Mouse (Mus musculus) limb, embryonic 11.5 days (tissue): ENCODE measurements around the gene Maco1. TPM values are rescaled to one million over a fixed set of nuclear protein-coding genes. Genes with fewer than 3 reads are reported as not detected.
"Not testable (repeated sequence)": the region's sequence is repeated elsewhere in the genome, so short reads cannot be mapped to it uniquely, and the experiment has no call there.

Source experiments
- ATAC-seq: fragments of 200-750 bp; cut with Nextera tagmentation; 2 replicates; pipeline ENCODE4 v1.8.0; 2017; ENCODE audit warnings: low read depth; ENCODE audit not compliant: insufficient number of reproducible peaks, low FRiP score, low TSS enrichment
- DNase-seq: peaks from one replicate; pipeline ENCODE4 v3.0.0-alpha.2; 2015; ENCODE audit warnings: low spot score
- H3K27ac ChIP-seq: fragments of 300-500 bp; sonication (generic); replicated peaks from 2 replicates; pipeline ENCODE4 v1.5.1; 2014; ENCODE audit warnings: low read depth, mild to moderate bottlenecking, low read length
- H3K27me3 ChIP-seq: fragments of 300-500 bp; sonication (generic); 2 replicates; pipeline ENCODE4 v1.6.1; 2014; ENCODE audit warnings: mild to moderate bottlenecking, low read length, mixed read lengths; ENCODE audit not compliant: control insufficient read depth, insufficient read depth
- H3K36me3 ChIP-seq: fragments of 300-500 bp; sonication (generic); 2 replicates; pipeline ENCODE4 v1.6.1; 2014; ENCODE audit warnings: mild to moderate bottlenecking, low read length, moderate library complexity, mixed read lengths; ENCODE audit not compliant: control insufficient read depth, insufficient read depth
- H3K4me1 ChIP-seq: fragments of 300-500 bp; sonication (generic); 2 replicates; pipeline ENCODE4 v1.6.1; 2014; ENCODE audit warnings: low read length, mixed read lengths; ENCODE audit not compliant: control insufficient read depth, insufficient read depth
- H3K4me2 ChIP-seq: fragments of 300-500 bp; sonication (generic); 2 replicates; pipeline ENCODE4 v1.6.1; 2014; ENCODE audit warnings: low read depth, mild to moderate bottlenecking, moderate library complexity; ENCODE audit not compliant: severe bottlenecking
- H3K4me3 ChIP-seq: fragments of 300-500 bp; sonication (generic); 2 replicates; pipeline ENCODE4 v1.5.1; 2014; ENCODE audit warnings: low read depth, low read length
- H3K9ac ChIP-seq: fragments of 300-500 bp; sonication (generic); 2 replicates; pipeline ENCODE4 v1.6.1; 2014; ENCODE audit warnings: mild to moderate bottlenecking, low read length
- H3K9me3 ChIP-seq: fragments of 300-500 bp; sonication (generic); 2 replicates; pipeline ENCODE4 v1.6.1; 2016; ENCODE audit warnings: low read length; ENCODE audit not compliant: control insufficient read depth
- WGBS: fragments of 180-500 bp; shearing (Covaris S2); extraction: QIAGEN DNeasy Blood & Tissue Kit; methylation state at CpG from one replicate; pipeline ENCODE4 v1.1.7; 2014; 5-methylcytosine and 5-hydroxymethylcytosine counted together
- polyA plus RNA-seq: library from polyadenylated mRNA; unstranded; fragments of >200 nt; fragmentation: Nextera tagmentation; extraction: Ambion mirVana; gene quantifications from 2 replicates; pipeline ENCODE4 v1.2.1, GENCODE M21; 2014

The Maco1 gene
- polyA plus RNA-seq, 1 experiment from 2014 or later: 45.4 TPM

DNA sequence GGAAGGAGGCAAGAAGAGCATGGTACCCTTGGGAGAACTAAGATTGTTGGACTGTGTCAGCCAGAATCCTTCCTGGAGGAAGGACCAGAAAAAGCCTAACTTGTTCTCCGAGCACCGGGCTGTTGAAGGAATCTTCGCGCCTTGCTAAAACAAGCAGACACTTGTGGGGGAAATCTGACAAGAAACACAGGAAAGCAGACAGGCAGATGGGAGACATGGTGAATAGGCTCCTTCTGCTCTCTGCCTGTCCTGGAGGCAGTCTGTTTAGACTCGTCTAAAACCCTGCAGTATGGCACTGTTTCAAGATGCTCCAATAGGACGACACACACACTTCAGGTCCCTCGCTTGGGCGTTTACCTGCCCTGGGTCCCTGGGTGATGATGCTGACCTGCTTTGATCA, 53.0 kb downstream of the Maco1 start:
- Histone ChIP-seq H3K36me3 (peaks cover 18% of the 10 kb centered on the region), H3K4me2 (no peak overlapping the region), H3K27ac (no peak overlapping the region), H3K27me3 (no peaks in the 10 kb centered on the region), H3K4me1 (no peaks in the 10 kb centered on the region), H3K9me3 (no peaks in the 10 kb centered on the region), H3K4me3 (no peak overlapping the region), H3K9ac (no peak overlapping the region)
- ATAC-seq (no peak), DNase-seq (no peak)
- 76% methylated on average over 8 of the region's 8 CpGs for WGBS

- no peak overlapping the region for H3K4me2 ChIP-seq
- peaks cover 13% of the 10 kb centered on the region for H3K36me3 ChIP-seq
- H3K27me3 ChIP-seq: no peaks in the 10 kb centered on the region
- no peaks in the 10 kb centered on the region for H3K9me3 ChIP-seq
- ATAC-seq (no peak), DNase-seq (peak; percentile 89)
- no peaks in the 10 kb centered on the region for H3K4me1 ChIP-seq
- no peak overlapping the region for H3K4me3 ChIP-seq
- H3K9ac ChIP-seq: no peak overlapping the region
- no peak overlapping the region for H3K27ac ChIP-seq
- 10% methylated on average over 4 of the region's 4 CpGs for WGBS
Observed at GRCm38 (mm10) chr4:134799272-134799671, 53.9 kb downstream of the Maco1 start.

GRCm38 (mm10) chr4:134798861-134799260, 54.3 kb downstream of the Maco1 start:
- Histone ChIP-seq H3K4me2 (no peak overlapping the region), H3K4me3 (no peak overlapping the region), H3K27ac (no peak overlapping the region), H3K36me3 (peaks cover 12% of the 10 kb centered on the region), H3K9ac (no peak overlapping the region), H3K4me1 (no peaks in the 10 kb centered on the region), H3K9me3 (no peaks in the 10 kb centered on the region), H3K27me3 (no peaks in the 10 kb centered on the region)
- no peak for ATAC-seq
- WGBS: 51% methylated on average over 3 of the region's 3 CpGs
- no peak for DNase-seq

DNA sequence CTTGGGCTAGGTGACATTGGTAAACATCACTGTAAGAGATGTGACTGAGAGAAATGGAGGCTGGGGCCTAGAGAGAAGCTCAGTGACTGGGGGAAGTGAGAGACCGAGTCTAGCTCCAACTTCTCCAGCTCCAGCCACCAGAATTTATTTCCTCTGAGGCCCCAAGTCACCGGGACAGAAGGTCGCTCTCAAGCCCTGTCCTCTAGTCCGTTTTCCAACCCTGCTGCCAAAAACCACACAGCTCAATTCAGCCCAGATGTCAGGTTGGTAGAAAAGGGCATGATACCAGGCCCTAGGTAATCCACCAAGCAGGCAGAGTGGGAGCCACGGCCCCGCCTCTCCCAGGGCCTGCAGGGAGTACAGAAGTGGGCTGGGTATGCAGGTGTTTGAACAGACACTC, 55.5 kb downstream of the Maco1 start:
- no peak for ATAC-seq
- H3K36me3 ChIP-seq: peaks cover 7% of the 10 kb centered on the region
- 74% methylated on average over 6 of the region's 6 CpGs for WGBS
- no peak overlapping the region for H3K9ac ChIP-seq
- H3K27me3 ChIP-seq: no peaks in the 10 kb centered on the region
- DNase-seq: no peak
- H3K4me3 ChIP-seq: no peak overlapping the region
- no peaks in the 10 kb centered on the region for H3K4me1 ChIP-seq
- H3K9me3 ChIP-seq: no peaks in the 10 kb centered on the region
- no peak overlapping the region for H3K27ac ChIP-seq
- H3K4me2 ChIP-seq: no peak overlapping the region

DNA sequence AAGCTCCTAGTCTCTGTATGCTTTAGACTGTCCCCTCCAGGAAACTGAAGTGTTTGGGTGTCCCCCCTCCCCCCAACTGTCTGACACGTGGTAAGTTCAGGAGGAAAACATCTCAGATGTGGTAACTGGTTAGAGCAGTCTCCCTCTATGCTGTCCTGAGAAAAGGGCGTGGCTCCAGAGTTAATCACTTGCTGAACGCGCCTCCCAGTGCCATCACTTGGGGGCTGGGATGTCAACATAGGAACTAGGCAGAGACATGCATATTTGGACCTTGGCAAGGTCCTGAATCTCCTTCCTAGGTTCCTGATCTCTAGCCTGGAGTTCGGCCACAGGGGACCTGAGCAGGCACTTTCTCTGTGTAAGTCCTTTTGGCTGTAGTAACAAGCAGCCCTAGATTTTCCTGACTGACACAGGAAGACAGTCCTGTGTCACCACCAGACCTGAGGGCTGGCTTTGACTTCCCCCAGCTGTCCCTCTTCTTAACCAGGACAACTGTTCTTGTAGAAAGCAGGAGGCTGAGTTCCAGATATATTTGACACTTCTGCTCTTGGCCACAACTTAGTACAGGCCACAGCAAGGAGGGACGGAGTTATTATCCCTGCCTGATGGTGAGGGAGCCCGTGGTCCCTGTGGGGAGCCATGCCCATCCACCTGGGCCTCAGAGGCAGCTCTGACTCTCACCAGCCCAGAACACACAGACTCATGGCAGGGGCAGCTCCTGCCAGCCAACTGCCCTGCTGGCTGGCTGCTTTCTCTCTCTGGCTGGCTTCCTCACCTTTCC, 56.4 kb downstream of the Maco1 start:
- peaks cover 3% of the 10 kb centered on the region for H3K36me3 ChIP-seq
- no peak overlapping the region for H3K4me2 ChIP-seq
- WGBS: 21% methylated on average over 7 of the region's 7 CpGs
- H3K27ac ChIP-seq: no peak overlapping the region
- H3K9ac ChIP-seq: no peak overlapping the region
- H3K4me3 ChIP-seq: no peak overlapping the region
- no peaks in the 10 kb centered on the region for H3K27me3 ChIP-seq
- no peaks in the 10 kb centered on the region for H3K4me1 ChIP-seq
- no peak for ATAC-seq
- no peaks in the 10 kb centered on the region for H3K9me3 ChIP-seq
- DNase-seq: no peak

- ATAC-seq (no peak), DNase-seq (no peak)
- 78% methylated on average over 5 of the region's 5 CpGs for WGBS
Observed at GRCm38 (mm10) chr4:134795819-134796485, 57.2 kb downstream of the Maco1 start.

GRCm38 (mm10) chr4:134794959-134795358, 58.2 kb downstream of the Maco1 start:
- not testable (repeated sequence) for H3K4me1 ChIP-seq, DNase-seq, H3K9me3 ChIP-seq, H3K9ac ChIP-seq, ATAC-seq, H3K27me3 ChIP-seq, H3K4me3 ChIP-seq, H3K4me2 ChIP-seq, H3K27ac ChIP-seq, H3K36me3 ChIP-seq

More at GRCm38 (mm10) chr4:134795819-134796485, 57.2 kb downstream of the Maco1 start:
- H3K9ac ChIP-seq: no peak overlapping the region
- no peaks in the 10 kb centered on the region for H3K9me3 ChIP-seq
- no peak overlapping the region for H3K4me2 ChIP-seq
- no peaks in the 10 kb centered on the region for H3K27me3 ChIP-seq
- peaks cover 2% of the 10 kb centered on the region; the same call in 1 of the 2 replicates for H3K36me3 ChIP-seq
- no peak overlapping the region for H3K4me3 ChIP-seq
- no peak overlapping the region for H3K27ac ChIP-seq
- no peaks in the 10 kb centered on the region for H3K4me1 ChIP-seq

DNA sequence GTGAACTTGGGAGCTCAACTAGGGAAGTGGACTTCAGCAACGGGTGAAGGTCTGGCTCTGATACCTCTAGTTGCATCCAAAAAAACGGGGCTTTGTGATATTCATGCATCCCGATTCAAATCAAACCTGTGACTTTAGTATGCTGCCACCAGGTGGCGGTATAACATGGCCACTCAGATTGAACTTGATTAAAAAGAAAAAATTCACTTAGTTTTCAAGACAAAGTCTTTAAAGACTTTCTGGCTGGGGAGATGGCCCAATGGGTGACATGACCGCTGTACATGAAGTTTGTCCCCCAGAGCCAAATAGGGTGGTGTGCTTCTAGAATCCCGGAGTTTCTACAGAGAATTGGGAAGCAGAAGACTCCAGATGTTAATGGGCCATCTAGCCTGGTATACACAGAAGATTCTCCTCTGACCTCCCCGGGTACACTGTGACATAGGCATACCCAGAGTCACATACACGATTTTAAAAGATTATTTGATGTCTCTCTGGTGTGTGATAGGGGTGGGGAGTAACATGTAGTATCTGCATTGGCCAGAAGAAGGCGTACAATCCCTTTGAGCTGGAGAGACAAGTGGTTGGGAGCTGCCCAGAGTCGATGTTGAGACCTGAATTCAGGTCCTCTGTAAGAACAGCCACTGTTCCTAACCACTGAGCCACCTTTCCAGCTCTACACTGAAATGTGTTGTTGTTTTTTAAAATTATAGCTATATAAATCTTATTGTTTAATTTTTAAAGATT, 59.8 kb downstream of the Maco1 start:
- 48% methylated on average over 10 of the region's 10 CpGs for WGBS
- no peaks in the 10 kb centered on the region for H3K9me3 ChIP-seq
- H3K27ac ChIP-seq: no peak overlapping the region
- H3K4me3 ChIP-seq: no peak overlapping the region
- no peaks in the 10 kb centered on the region for H3K36me3 ChIP-seq
- ATAC-seq (no peak), DNase-seq (peak; percentile 76)
- H3K9ac ChIP-seq: no peak overlapping the region
- H3K4me1 ChIP-seq: no peaks in the 10 kb centered on the region
- H3K4me2 ChIP-seq: no peak overlapping the region; the same call in 1 of the 2 replicates
- H3K27me3 ChIP-seq: no peaks in the 10 kb centered on the region
